Mouse (Mus musculus) neural tube, embryonic 14.5 days (tissue): ENCODE results near the gene Snx1. TPM values are rescaled to one million over a fixed set of nuclear protein-coding genes. Genes with fewer than 3 reads are reported as not detected.

Experiments used
- ATAC-seq: fragments of 200-750 bp; cut with Nextera tagmentation; 2 replicates; pipeline ENCODE4 v1.8.0; 2017; ENCODE audit warnings: low read depth, mild to moderate bottlenecking, moderate TSS enrichment, moderate library complexity
- H3K27ac ChIP-seq: fragments of 300-500 bp; sonication (generic); 2 replicates; pipeline ENCODE4 v1.5.1; 2014; ENCODE audit warnings: low read depth, mild to moderate bottlenecking, control low read depth, low read length, moderate library complexity, mixed read lengths
- H3K27me3 ChIP-seq: fragments of 300-500 bp; sonication (generic); 2 replicates; pipeline ENCODE4 v1.6.1; 2014; ENCODE audit warnings: low read length; ENCODE audit not compliant: control insufficient read depth, insufficient read depth
- H3K36me3 ChIP-seq: fragments of 300-500 bp; sonication (generic); 2 replicates; pipeline ENCODE4 v1.6.1; 2014; ENCODE audit warnings: low read length, mixed read lengths; ENCODE audit not compliant: control insufficient read depth, insufficient read depth
- H3K4me1 ChIP-seq: fragments of 300-500 bp; sonication (generic); 2 replicates; pipeline ENCODE4 v1.6.1; 2014; ENCODE audit warnings: low read length; ENCODE audit not compliant: control insufficient read depth, insufficient read depth
- H3K4me2 ChIP-seq: fragments of 300-500 bp; sonication (generic); 2 replicates; pipeline ENCODE4 v1.6.1; 2014; ENCODE audit warnings: mild to moderate bottlenecking, low read depth, low read length, control low read depth
- H3K4me3 ChIP-seq: fragments of 300-500 bp; sonication (generic); 2 replicates; pipeline ENCODE4 v1.5.1; 2014; ENCODE audit warnings: low read depth, low read length, control low read depth, mixed read lengths
- H3K9ac ChIP-seq: fragments of 300-500 bp; sonication (generic); replicated peaks from 2 replicates; pipeline ENCODE4 v1.6.1; 2014; ENCODE audit warnings: low read depth, mild to moderate bottlenecking, control low read depth, low read length, mixed read lengths
- H3K9me3 ChIP-seq: fragments of 300-500 bp; sonication (generic); 2 replicates; pipeline ENCODE4 v1.6.1; 2016; ENCODE audit warnings: low read length; ENCODE audit not compliant: control insufficient read depth
- WGBS: fragments of 180-500 bp; shearing (Covaris S2); extraction: QIAGEN DNeasy Blood & Tissue Kit; methylation state at CpG from one replicate; pipeline ENCODE4 v1.1.7; 2014; 5-methylcytosine and 5-hydroxymethylcytosine counted together
- polyA plus RNA-seq: library from polyadenylated mRNA; unstranded; fragments of >200 nt; fragmentation: Nextera tagmentation; extraction: Ambion mirVana; gene quantifications from 2 replicates; pipeline ENCODE4 v1.2.1, GENCODE M21; 2014

The Snx1 gene
- polyA plus RNA-seq, 1 experiment from 2014 or later, result 66.7 TPM

- H3K27ac ChIP-seq, result peak overlapping the region; percentile 92
- ATAC-seq, result no peak
- H3K4me1 ChIP-seq, result peaks cover 29% of the 10 kb centered on the region
- no peaks in the 10 kb centered on the region for H3K9me3 ChIP-seq
- peak overlapping the region; percentile 83 for H3K4me2 ChIP-seq
- peak overlapping the region; percentile 81 for H3K4me3 ChIP-seq
- H3K36me3 ChIP-seq, result no peaks in the 10 kb centered on the region
- H3K9ac ChIP-seq, result peak overlapping the region; percentile 83
- WGBS, result 4% methylated on average over 5 of the region's 5 CpGs
- no peaks in the 10 kb centered on the region for H3K27me3 ChIP-seq
Observed at GRCm38 (mm10) chr9:66123648-66124047, 2.7 kb downstream of the Snx1 start.

GRCm38 (mm10) chr9:66121421-66121820, 5.0 kb downstream of the Snx1 start:
- Histone ChIP-seq H3K9ac (no peak overlapping the region), H3K27me3 (no peaks in the 10 kb centered on the region), H3K9me3 (no peaks in the 10 kb centered on the region), H3K4me3 (no peak overlapping the region), H3K36me3 (no peaks in the 10 kb centered on the region), H3K27ac (no peak overlapping the region), H3K4me2 (no peak overlapping the region), H3K4me1 (peaks cover 24% of the 10 kb centered on the region)
- no peak for ATAC-seq

- Histone ChIP-seq H3K4me2 (no peak overlapping the region), H3K4me3 (no peak overlapping the region), H3K9ac (no peak overlapping the region), H3K27me3 (no peaks in the 10 kb centered on the region), H3K36me3 (no peaks in the 10 kb centered on the region), H3K9me3 (no peaks in the 10 kb centered on the region), H3K27ac (no peak overlapping the region), H3K4me1 (peaks cover 24% of the 10 kb centered on the region)
- no peak for ATAC-seq
- 68% methylated on average over 3 of the region's 3 CpGs for WGBS
Observed at GRCm38 (mm10) chr9:66120945-66121344, 5.4 kb downstream of the Snx1 start.

GRCm38 (mm10) chr9:66120106-66120505, 6.3 kb downstream of the Snx1 start:
- no peak overlapping the region for H3K4me3 ChIP-seq
- no peaks in the 10 kb centered on the region for H3K27me3 ChIP-seq
- no peak overlapping the region for H3K27ac ChIP-seq
- no peak for ATAC-seq
- no peak overlapping the region for H3K9ac ChIP-seq
- peaks cover 22% of the 10 kb centered on the region for H3K4me1 ChIP-seq
- H3K4me2 ChIP-seq, result no peak overlapping the region
- 95% methylated on average over 4 of the region's 4 CpGs for WGBS
- no peaks in the 10 kb centered on the region for H3K9me3 ChIP-seq
- no peaks in the 10 kb centered on the region for H3K36me3 ChIP-seq

- 99% methylated on average over 2 of the region's 2 CpGs for WGBS
- no peak for ATAC-seq
- no peaks in the 10 kb centered on the region for H3K36me3 ChIP-seq
Observed at GRCm38 (mm10) chr9:66119498-66119897, 6.9 kb downstream of the Snx1 start.

GRCm38 (mm10) chr9:66116890-66117289, 9.5 kb downstream of the Snx1 start:
- Histone ChIP-seq H3K9me3 (no peaks in the 10 kb centered on the region), H3K4me2 (no peak overlapping the region), H3K9ac (no peak overlapping the region; the same call in 1 of the 2 replicates), H3K27me3 (no peaks in the 10 kb centered on the region), H3K4me3 (no peak overlapping the region), H3K27ac (no peak overlapping the region), H3K4me1 (peaks cover 5% of the 10 kb centered on the region; the same call in 1 of the 2 replicates), H3K36me3 (no peaks in the 10 kb centered on the region)
- WGBS, result 66% methylated on average over 8 of the region's 8 CpGs
- no peak for ATAC-seq

More at GRCm38 (mm10) chr9:66119498-66119897, 6.9 kb downstream of the Snx1 start:
- Histone ChIP-seq H3K4me3 (no peak overlapping the region), H3K4me2 (no peak overlapping the region), H3K4me1 (peaks cover 20% of the 10 kb centered on the region), H3K27me3 (no peaks in the 10 kb centered on the region), H3K27ac (no peak overlapping the region), H3K9me3 (no peaks in the 10 kb centered on the region), H3K9ac (no peak overlapping the region)

- H3K9ac ChIP-seq, result no peak overlapping the region
- H3K4me1 ChIP-seq, result no peaks in the 10 kb centered on the region
- H3K27me3 ChIP-seq, result no peaks in the 10 kb centered on the region
- ATAC-seq, result no peak
- H3K4me2 ChIP-seq, result no peak overlapping the region
- H3K27ac ChIP-seq, result no peak overlapping the region
- H3K36me3 ChIP-seq, result no peaks in the 10 kb centered on the region
- 95% methylated on average over 3 of the region's 3 CpGs for WGBS
- H3K9me3 ChIP-seq, result no peaks in the 10 kb centered on the region
- H3K4me3 ChIP-seq, result no peak overlapping the region
Observed at GRCm38 (mm10) chr9:66114341-66114740, 12.0 kb downstream of the Snx1 start.

- no peaks in the 10 kb centered on the region for H3K27me3 ChIP-seq
- no peak overlapping the region for H3K4me2 ChIP-seq
- peaks cover 16% of the 10 kb centered on the region for H3K36me3 ChIP-seq
- ATAC-seq, result no peak
- 29% methylated on average over 8 of the region's 8 CpGs for WGBS
- no peak overlapping the region for H3K9ac ChIP-seq
- no peaks in the 10 kb centered on the region for H3K9me3 ChIP-seq
- no peak overlapping the region for H3K4me3 ChIP-seq
- H3K4me1 ChIP-seq, result no peaks in the 10 kb centered on the region
- no peak overlapping the region for H3K27ac ChIP-seq
Observed at GRCm38 (mm10) chr9:66110611-66111379, 15.6 kb downstream of the Snx1 start.

- Histone ChIP-seq H3K4me3 (no peak overlapping the region), H3K4me1 (no peaks in the 10 kb centered on the region), H3K4me2 (no peak overlapping the region), H3K27ac (no peak overlapping the region), H3K9ac (no peak overlapping the region), H3K36me3 (peaks cover 20% of the 10 kb centered on the region), H3K27me3 (no peaks in the 10 kb centered on the region), H3K9me3 (no peaks in the 10 kb centered on the region)
- WGBS, result 54% methylated on average over 8 of the region's 8 CpGs
- ATAC-seq, result no peak
Observed at GRCm38 (mm10) chr9:66110126-66110525, 16.3 kb downstream of the Snx1 start.
